Mouse (Mus musculus) CD8-positive naive resting alpha-beta T cell, adult 2 months (primary cell): ENCODE measurements around the gene Sec63.

Experiments used
- DNase-seq, 2 experiments: peaks; one replicate each; pipeline ENCODE4 v3.0.0; 2022; ENCODE audit warnings: low read depth in 2 of 2, low spot score in 2 of 2

Sec63 gene

DNA sequence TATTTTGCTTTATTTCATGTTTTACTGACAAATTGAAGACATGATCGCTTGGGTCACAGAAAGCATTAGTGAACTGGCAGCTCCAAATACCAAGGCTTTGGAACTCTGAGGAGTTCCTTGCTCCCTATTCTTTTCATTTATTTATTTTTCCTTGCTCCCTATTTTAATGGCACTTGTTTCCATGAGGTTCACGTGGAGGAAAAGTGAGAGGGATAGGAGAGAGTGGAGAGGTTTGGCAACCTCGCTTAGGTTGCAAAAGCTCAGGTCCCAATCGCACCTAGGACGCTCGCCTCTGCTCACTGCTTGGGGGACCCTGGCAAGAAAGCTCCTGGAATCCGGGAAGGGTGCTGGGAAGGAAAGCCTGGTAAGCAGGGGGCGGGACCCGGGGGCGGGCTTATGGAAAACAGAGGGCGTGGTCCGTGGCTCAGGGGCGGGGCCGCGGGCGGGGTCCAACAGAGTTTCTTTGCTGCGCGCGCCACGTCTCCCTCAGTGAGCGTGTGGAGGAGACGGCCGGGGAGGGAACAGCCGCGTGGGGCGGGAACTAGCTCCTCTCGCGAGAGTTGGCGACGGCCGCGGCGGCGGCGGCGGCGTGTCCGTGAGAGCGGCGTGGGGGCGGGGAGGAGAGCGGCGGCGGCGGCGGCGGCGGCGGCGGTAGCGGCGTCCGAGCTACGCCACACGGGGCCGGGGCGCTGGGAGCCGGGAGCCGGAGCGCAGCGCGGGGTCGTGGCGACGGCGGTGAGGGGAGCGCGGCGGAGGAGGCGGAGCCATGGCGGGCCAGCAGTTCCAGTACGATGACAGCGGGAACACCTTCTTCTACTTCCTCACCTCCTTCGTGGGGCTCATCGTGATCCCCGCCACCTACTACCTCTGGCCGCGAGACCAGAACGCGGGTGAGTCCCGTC is at the start of gene Sec63:
Gene Sec63, plus strand, starts transcription at position 498 of the 902 bp plus-strand sequence.
- DNase-seq: peak; percentile 93 to 94

DNA sequence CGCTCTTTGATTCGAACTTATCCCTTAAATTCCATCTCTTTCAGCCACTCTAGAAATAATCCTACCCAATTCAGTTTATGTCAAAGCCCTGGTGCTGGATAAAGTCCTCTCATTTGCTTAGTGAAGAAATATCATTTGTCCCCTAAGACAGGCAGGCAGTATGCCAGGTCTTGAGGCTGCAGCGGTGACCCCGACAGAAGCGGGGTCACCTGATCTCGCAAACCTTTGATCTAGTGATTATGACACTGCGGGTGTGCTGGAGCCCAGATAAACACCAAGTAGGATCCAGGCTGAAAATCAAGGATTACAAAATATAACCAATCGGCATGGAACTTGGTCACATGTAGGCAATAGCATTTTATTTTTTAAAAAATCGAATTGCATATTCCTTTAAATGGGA is 46.6 kb upstream of the Sec63 start:
- DNase-seq: no peak

DNA sequence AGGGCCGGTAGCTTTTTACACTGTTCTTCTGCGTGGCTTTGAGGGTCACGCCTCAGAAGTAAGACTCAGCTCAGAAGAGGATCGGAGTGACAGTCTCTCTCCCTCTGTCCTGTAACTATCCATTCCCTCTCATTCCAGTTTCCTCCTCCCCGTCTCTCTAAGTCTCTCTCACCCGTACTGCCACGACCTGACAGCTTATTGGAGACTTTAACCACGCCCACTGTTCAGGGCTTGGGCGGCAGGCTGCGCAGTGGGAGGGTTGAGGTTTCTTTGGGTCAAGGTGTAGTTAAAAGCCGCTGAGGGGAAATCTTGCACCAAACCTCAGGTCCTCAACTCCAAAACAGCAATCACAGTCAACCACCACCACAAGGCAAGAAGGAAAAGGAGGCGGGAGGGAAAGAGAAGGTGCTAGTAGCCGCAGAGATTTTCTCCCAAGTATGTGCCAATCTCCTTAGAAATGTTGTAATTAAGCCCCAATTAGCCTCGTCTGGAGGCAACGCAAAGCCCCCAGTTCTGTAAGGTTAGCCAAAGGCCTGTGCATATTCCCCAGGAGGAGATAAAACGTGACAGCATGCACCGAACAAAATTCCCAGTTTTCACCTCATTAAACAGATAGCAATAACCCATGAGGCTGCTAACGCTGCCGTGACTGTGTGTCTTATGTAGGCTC is 45.8 kb upstream of the Sec63 start:
- DNase-seq: no peak

DNA sequence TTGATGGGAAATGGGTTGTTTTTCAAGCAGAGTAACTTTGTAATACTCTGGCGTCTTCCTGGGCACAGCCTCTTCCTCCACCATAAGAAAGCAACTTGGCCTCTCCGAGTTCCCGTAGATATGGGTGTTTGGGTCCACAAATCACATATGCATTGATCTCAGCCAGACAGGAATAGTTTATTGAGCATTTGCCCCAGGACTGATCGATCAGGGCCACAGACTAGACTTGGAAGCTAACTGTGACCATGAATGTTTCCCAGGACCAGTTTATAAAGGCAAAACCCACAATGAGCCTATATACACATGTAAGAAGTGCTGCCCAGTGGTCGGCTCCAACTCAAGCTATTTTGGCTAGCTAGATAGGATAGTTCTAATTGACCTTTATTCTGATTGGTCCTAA is 39.2 kb upstream of the Sec63 start:
- DNase-seq: no peak

DNA sequence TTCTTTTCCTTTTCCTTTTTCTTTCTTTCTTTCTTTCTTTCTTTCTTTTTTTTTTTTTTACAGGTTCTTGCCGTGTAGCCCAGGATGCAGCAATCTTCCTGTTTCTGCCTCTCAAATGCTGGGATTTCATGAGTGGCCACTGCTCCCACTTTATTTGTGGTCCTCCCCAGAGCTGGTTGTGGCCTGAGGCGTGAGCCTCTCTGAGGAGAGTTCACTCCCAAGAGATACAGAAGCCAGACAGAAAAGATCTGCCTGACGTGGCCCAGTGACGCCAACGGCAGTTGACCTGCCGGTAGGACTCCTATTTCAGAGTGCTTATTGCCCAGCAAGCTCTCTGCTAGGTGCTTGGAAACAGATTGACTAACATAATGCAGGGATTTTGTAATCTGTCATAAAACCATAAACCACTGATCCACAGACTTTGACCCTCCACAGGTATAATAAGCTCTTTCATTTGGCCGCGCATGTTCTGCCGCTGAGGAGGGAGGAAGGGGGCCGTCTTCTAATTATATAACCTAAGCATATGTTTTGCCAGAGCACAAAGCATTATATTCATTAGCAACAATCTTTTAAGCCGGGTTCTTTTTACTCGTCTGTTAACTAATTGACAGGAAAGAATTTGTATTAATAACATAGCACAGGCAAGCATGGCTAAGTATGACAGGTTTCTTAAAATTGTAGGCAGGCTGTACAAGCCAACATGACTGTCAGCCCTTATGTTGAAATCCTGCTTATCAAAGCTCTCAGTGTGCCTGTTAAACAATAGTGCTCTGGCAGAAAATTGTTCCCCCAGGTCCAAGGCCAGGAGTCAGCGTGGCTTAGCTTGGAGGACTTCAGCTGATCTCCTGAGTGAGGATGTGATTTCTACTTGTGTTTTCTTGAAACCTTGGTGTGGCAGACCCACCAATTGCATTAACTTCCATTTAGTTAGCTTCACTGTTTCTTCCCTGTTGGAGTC is 37.7 kb upstream of the Sec63 start:
- no peak for DNase-seq

DNA sequence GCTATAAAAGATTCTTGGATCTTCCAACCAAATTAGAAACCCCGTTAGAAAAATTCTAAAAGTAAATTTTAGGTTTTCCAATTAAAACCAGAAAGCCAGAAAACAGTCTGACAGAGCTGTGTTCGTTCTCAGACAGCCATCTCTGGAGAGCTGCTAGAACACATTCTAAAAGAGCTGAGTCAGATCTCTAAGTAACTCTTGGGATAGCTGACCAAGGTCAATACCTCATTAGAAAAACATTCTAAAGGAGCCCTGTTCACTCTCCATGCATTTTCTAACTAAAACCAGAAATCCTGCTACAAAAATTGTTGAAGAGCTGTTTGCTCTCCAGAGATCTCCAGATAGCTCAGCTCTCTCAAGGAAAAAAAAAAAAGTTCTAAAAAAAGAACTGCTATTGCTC is 31.7 kb upstream of the Sec63 start:
- DNase-seq: no peak

DNA sequence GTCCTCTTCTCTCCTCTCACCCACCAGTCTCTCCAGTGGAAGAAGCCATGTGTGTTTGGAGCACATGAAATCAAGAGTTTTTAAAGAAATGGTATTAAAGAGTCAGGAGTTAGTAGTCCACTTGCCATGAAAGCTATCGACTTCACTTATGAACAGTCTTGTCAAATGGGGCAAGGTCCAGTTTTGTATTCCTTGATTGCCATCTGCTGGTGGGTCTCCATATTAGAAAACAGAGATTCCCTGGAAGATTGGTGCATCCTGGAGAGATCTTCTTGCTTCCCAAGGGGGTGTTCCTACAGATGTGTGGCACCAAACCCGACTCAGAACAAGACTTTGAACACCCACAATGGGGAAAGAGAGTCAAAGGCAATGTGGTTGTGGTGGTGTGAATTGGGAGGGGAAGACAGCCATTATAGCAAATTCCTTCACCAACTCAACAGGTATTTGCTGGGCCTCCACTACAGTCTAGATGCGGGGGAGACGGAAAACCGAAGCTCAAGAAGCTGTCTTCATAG is 26.7 kb upstream of the Sec63 start:
- DNase-seq: peak in 1 of 2 experiments; percentile 6

DNA sequence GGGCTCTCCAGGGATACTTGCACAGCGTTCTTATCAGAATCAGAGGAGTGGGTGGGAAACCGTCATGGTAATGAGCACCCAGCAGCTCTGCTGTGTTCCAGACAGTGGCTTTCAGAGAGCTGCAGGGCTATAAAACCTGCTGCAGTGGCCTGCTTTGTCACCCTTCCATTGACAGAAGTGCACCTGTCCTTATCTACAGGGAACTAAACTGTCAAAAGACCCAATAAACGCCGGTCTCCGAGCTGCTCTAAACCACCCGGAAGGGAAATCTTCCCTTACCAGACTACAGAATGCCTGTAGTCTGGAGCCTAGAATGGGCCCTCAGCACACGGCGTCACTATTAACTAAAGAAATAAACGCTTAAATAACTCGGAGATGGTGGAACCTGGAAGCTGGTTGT is 9.5 kb upstream of the Sec63 start:
- DNase-seq: no peak

DNA sequence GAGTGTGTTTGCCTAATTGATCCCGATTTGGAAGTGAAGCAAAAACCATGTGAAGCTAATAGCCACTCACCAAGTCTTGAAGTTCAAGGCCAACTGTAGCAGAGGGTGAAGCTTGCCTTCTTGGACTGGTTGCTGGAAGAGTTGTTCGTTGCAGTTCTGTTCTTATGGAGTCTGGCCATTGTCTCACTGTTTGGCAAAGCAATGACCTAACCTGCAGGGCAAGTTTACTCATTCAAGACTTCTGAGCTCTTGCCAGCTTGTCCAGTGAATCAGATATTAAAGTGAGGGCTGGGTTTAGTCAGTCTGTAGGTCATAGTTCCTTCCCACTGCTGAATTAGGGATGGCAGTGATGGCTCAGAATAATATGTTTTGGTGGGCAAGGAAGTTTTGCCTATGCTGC is 7.0 kb upstream of the Sec63 start:
- no peak for DNase-seq

DNA sequence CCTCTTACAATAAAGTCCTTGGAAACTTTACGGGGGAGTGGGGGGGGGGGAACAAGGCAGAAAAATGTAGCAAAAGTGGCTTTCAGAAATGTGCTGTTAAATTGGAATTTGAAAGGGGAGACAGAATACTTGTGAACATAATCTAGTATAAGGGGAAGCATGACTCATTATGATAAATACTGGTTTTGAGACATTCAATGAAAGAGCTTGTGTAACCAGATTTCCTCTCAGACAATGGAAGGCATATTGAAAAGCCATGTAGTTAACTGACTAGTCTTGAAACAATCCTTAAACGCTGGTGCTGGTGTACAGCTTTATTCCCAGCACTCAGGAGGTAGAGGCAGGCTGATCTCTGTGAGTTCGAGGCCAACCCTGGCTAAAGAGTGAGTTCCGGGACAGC is 1.6 kb upstream of the Sec63 start:
- no peak for DNase-seq

DNA sequence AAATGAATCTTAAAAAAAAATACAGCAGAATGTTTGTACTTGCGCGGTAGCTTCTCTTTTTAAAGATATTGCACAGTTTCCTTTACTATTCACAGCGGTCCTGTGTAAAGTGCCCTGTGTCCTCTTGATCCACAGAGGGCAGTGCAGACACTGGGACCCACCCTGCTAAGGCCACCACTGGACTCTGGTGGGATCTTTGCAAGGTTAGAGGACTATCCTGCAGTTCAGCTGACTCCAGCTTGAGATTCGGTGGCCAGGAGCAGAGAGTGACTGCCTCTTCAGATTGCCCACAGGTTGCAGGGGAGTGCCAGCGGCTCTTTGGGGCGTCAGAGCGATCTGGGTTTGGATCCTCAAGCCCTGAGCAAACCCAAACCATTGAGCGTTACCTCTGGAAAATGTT is 967 bp upstream of the Sec63 start:
- DNase-seq: peak in 1 of 2 experiments; percentile 4

DNA sequence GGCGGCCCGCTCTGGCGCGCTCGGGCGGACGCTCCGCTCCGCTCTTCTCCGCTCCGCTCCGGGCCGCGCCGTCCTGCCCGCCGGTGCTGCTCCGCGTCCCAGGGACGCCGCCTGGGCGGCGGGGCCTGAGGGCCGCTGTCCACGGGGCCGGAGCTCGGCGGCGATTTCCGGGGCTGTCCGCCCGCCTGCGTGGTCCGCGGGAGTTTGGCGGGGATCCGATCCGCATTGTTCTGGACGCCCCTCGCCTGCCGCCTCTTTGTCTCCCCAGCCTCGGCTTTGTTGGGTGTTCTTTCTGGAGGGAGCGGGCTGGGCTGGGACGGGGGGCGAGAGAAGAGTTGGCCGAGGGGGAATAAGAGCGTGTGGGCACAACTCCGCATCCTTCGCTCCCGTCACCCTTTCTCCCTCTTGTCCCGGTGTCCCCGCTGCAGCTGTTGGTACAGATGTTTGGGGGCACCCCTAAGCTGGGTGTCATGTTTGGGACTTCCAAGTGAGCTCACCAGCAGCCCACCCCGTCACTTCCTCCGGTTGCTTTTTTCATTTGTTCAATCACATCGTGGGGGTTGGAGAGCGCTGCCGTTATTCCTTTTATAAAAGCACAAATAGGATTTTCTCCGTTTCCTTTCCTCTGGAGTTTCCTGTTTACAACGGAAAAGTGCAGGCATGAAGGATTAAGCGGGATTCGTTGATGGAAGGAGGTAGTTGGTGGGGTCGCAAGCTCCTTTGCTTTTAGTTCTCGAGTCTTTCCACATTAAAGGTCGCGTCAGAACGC is 789 bp downstream of the Sec63 start:
- peak; percentile 60 to 68 for DNase-seq

DNA sequence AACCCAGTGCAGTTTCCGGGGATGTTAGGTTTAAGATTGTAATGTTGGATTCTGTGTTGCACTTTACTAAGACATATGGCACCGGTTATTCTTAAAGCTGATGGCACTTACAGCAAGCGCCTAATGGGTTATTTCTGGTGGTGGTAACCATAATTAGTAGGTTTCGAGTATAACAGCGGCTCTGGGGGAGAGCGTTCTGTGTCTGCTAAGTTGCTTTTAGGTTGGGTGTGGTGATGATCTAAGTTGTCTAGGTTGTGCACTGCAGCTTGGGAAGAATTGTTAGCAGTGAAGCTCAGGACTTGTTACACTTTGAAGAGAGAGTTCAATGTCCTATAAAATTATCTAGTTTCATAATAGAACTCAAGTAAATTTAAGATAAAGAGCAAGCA is 1.4 kb downstream of the Sec63 start:
- no peak for DNase-seq

DNA sequence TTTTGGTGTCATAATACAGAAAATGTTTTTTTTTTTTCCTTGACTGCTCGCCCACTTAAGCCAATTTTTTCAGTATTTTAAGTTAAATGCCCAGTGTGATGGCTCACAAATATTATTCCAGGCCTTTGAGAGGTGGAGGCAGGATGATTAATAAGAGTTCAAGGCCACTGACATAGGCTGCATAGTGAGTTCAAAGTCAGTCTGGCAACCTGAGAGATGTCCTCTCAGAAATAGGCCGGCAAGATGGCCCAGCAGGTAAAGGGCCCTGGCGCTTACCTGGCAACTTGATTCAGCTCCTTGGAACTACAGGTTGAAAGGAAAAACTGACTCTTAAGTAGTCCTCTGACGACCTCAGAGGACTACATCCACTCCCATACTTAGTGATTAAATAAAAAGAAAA is 1.9 kb downstream of the Sec63 start:
- DNase-seq: no peak

DNA sequence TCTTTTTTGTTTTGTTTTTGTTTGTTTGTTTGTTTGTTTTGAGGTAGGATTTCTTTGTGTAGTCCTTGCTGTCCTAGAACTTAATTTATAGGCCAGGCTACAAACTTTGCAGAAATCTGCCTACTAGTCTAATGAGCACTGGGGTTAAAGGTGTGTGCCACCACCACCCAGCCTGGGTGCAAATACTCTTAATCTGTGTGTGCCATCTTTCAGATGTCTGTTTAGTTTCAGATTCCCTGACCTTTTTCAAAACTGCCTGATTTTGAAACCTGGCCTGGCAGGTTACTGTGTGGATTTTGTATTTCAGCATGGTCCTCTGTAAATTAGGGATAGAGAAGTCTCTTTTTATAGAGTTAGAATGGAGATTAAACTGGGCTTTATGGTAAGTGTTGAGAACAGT is 4.0 kb downstream of the Sec63 start:
- DNase-seq: no peak

DNA sequence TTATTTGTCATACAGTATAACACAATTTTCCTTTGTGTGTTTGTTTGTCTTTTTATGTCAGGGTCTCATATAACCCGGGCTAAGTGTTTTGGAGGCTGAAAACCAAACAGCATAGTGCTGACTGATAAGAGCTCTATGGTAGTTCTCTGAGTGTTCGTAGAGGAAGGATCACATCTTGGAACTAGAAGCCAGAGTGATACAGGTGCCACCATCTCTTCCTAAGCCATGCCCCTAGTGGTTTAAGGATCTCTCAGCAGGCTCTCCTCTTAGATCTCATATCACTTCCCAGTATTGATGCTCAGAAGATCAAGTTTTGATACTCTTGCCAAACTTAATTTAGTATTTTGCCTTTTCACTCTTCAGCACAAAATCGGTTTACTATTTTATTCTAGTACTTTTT is 14.2 kb downstream of the Sec63 start:
- no peak for DNase-seq

DNA sequence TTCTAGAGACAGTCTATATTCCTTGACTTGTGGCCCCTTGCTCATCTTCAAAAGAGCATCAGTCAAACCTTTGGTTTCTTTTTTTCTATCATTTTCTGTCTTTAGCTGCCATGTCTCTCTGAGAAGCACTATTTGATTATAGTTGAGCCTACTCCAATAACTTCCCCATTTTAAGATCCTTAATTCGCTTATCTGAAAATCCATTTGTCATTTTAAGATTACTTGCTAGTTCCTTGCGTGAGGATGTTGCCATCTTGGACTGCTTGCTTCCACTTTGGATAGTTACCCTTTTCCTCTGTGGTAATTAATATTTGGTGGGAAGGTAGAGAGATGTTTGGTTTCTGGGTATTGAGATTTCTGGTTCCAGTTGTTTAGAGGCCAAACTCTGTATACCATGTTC is 19.5 kb downstream of the Sec63 start:
- no peak for DNase-seq

DNA sequence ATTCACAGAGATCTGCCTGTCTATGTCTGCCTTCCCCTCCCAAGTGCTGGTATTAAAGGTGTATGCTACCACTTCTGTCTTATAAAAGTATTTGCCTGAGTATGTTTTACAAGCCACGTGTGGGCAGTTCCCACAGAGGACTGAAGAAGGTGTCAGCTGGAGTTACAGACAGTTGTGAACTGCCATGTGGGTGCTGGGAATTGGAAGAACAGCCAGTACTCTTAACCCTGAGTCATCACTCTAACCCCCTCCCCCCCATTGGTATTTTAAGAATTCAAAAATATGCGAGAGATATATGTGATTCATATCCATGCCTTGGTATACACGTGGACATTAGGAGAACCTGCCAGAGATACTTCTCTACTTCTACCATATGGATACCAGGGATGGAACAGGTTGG is 20.4 kb downstream of the Sec63 start:
- no peak for DNase-seq

DNA sequence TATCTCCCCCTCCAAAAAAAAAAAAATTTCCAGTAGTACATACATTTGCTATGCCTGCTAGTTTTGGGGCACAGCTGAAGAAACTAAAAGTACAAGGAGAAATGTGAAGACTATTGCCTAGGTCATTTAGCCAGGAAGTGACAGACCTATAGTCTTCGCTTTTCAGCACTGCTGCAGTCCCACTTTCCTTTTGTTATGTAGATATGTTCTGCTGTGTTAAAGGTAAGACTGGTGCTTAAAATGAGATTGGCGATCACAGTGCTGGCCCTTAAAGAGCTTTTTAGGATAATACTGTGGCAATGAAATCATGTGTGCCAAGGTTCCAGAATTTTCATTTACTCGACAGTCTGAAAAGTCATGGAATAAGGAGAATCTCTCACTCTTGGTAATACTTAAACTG is 39.6 kb downstream of the Sec63 start:
- DNase-seq: no peak

DNA sequence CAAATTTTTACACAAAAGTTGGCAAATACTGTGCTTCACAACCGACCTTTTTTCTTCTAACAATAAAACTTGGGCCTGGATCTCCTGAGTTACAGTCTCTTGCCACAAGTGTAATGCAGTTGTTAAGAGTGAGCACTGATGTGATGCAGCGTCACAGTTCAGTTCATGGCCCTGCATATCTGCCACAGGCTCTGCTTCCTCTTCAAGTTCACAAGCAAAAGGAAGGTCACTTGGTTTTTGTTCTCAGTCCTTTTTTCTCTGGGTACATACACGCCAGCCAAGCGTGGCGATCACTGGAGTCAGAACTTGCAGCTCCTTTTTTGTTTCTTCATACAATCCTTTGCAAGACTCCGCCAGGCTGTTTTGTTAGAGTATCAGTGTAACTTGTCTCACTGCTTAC is 64.6 kb downstream of the Sec63 start:
- DNase-seq: no peak

DNA sequence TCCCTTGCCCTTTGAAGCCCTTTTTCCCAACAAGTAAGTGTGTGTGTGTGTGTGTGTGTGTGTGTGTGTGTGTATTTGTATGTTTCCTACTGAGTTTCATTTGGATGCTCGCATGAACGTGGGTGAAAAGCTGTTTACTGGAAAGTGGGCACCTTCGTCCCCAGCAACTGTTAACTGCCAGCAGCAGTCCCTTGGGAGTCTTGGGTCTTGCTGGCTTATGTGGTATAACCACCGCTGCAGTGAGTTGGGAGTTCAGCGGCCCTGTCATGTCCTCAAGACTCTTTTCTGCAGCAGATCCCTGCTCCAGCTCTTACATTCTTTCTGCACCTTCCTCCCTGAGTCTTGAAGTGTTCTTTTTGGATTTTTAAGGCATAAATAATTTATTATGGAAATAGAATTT is 65.9 kb downstream of the Sec63 start:
- DNase-seq: no peak
